Mouse (Mus musculus) c-Kit-negative CD71-positive TER-119-positive erythroid progenitor cells, embryonic 14.5 days (primary cell): ENCODE measurements around the gene Cdsn.
"Not testable (repeated sequence)": the region's sequence is repeated elsewhere in the genome, so short reads cannot be mapped to it uniquely, and the experiment has no call there.

ENCODE experiments used
- DNase-seq: peaks from one replicate; pipeline ENCODE4 v3.0.0-alpha.2; 2013; ENCODE audit warnings: low read depth, low spot score

Cdsn gene

GRCm38 (mm10) chr17:35551881-35552414, at the start of gene Cdsn:
TSS of gene Cdsn (plus strand) at chr17:35552128.
- DNase-seq: no peak

- no peak for DNase-seq
Measured at GRCm38 (mm10) chr17:35502226-35502625, 49.7 kb upstream of the Cdsn start.

GRCm38 (mm10) chr17:35502762-35503161, 49.2 kb upstream of the Cdsn start:
- DNase-seq: no peak

GRCm38 (mm10) chr17:35503849-35504248, 48.1 kb upstream of the Cdsn start:
- no peak for DNase-seq

- no peak for DNase-seq
Measured at GRCm38 (mm10) chr17:35504628-35505481, 47.1 kb upstream of the Cdsn start.

DNA sequence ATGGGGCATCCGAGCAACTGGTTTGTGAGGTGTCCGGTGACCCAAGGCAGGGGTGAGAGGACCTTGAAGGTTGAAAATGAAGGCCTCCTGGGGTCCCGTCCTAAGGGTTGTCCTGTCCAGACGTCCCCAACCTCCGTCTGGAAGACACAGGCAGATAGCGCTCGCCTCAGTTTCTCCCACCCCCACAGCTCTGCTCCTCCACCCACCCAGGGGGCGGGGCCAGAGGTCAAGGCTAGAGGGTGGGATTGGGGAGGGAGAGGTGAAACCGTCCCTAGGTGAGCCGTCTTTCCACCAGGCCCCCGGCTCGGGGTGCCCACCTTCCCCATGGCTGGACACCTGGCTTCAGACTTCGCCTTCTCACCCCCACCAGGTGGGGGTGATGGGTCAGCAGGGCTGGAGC, 46.2 kb upstream of the Cdsn start, which contains the start of gene Pou5f1:
Gene Pou5f1, plus strand, starts transcription at position 243 of the 400 bp plus-strand sequence.
- no peak for DNase-seq

- DNase-seq: no peak
Measured at GRCm38 (mm10) chr17:35506881-35507280, 45.0 kb upstream of the Cdsn start.

- DNase-seq: no peak
Measured at GRCm38 (mm10) chr17:35507556-35508260, 44.2 kb upstream of the Cdsn start.

DNA sequence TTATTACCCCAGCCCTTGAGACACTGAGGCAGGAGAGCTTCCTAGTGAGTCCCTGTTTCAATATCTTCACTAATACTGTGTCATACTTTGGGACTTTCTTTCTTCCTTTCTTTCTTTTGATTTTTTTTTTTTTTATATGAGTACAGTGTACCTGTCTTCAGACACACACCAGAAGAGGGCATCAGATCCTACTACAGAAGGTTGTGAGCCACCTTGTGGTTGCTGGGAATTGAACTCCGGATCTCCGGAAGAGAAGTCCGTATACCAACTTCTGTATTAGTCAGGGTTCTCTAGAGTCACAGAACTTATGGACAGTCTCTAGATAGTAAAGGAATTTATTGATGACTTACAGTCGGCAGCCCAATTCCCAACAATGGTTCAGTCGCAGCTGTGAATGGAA, 43.6 kb upstream of the Cdsn start:
- DNase-seq: not testable (repeated sequence)

- no peak for DNase-seq
Measured at GRCm38 (mm10) chr17:35509284-35509683, 42.6 kb upstream of the Cdsn start.

DNA sequence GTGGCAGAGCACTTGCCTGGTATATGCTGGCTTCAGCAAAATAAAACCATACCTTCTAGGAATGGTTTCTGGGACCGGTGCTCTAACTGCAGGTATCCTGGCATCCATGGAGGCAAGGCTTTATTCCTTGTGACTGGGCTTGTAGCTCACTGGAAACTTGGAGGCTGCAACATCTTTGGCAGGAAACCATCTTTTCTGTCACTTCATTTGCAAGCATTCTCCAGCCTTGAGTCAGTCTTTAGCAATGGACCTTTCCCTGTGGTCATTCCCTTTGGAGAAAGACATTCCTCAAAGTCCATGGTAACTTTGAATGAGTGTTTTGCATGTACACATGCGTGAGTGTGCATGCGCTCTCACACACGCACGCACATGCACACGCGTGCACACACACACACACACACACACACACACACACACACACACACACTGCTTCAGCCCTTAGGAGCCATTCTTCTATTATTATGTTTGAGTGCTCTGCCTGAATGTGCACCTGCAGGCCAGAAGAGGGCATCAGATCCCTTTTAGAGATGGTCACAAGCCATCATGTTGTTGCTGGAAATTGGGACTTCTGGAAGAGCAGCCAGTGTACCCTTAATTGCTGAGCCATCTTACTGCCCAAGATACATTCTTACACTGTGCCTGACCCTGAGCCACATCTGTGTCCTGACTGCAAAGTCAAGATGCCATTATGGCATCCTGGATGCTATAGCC, 38.9 kb upstream of the Cdsn start:
- DNase-seq: no peak

DNA sequence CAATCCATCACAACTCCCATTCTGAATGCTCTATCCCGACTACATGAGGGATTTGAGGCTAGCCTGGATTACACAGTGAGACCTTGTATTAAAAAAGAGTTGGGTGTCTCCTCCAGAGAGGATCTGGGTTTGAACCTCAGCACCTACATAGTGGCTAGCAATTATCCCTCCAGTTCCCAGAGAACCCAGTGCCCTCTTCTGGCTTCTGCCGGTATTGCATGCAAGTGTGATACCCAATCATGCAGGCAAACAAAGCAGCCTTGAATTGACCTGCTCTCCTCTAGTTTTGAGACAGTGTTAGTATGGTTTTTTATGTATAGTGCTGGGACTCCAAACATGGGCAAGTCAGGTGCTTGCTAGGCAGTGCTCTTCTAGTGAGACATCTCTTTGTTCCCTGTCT, 38.0 kb upstream of the Cdsn start:
- peak; percentile 75 for DNase-seq

- no peak for DNase-seq
Measured at GRCm38 (mm10) chr17:35514756-35515155, 37.2 kb upstream of the Cdsn start.

DNA sequence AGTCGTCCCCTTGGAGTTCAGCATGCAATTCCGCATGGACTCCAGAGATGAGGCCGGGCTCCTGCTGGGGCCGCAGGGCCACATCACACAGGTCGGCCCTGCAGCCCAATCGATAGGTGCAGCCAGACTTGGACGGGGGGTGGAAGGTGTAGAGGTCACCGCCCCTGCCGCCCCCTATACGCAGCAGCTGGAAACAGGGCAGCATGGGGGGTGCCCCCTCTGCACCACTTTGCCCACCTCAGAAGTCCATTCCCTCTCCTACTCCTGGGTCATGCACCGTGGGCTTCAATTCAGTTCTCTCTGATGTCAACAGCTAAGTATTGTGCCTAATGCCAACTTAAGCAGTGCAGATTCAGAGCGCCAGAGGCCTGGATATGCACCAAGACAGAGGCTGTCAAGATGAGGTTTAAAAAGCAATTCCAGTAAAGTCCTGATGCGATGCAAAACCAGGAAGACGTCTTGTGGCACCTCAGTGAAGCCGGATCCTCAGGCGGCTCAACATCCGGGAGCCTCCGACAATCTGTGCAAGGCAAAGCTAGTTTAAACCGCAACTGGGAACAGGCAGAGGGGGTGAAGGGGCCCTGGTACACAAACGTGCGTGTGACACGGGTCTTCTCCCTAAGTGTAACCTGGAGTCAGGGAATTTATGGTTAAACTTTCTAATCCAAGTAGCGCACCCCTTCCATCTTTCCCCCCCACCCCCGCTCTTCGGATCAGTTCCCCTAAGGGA, 35.9 kb upstream of the Cdsn start:
- no peak for DNase-seq

DNA sequence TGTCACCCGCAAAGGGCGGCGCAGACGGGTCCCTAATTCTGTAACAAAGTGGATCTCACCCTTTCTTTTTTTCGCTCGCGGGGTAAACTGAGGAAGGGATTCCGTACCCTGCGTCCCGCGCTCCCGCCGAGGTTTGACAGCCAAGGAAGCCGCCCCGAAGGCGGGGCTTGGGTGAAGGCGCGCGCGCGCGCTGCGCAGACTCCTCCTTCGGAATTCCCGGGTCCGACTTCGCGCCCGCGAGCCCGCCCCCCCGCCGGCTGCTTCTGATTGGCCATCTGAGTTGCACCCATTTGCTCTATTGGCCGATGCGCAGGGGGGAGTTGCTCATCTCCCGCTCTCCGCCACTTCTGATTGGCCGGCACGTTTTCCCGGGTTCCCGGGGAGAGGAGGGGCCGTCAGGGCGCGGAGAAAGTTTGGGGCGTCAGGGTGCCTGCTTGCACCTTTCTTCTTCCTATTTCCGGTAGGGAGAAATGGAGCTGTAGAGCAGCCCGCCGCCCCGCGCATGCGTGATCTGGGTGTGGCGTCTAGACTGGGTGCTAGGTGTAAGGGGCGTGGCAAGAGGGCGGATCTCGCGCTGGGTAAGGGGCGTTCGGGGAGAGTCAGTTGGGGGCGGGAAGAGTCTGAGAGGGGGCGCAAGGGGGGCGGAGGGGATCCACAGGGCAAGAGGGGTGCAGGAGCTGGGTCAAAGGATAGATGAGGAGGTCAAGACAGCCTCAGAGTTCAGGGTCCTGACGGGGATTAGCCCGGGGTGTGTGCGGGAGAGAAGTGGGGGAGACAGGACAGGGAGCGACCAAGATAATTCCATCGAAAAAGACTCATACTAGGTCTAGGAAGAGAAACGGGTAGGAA, 35.1 kb upstream of the Cdsn start, which contains the start of the genes Tcf19 and Cchcr1:
Gene Tcf19, minus strand, starts transcription at position 173 of the 849 bp plus-strand sequence.
Gene Cchcr1, plus strand, starts transcription at position 449 of the 849 bp plus-strand sequence.
- DNase-seq: peak; percentile 95

- peak; percentile 19 for DNase-seq
Measured at GRCm38 (mm10) chr17:35517526-35517925, 34.4 kb upstream of the Cdsn start.

DNA sequence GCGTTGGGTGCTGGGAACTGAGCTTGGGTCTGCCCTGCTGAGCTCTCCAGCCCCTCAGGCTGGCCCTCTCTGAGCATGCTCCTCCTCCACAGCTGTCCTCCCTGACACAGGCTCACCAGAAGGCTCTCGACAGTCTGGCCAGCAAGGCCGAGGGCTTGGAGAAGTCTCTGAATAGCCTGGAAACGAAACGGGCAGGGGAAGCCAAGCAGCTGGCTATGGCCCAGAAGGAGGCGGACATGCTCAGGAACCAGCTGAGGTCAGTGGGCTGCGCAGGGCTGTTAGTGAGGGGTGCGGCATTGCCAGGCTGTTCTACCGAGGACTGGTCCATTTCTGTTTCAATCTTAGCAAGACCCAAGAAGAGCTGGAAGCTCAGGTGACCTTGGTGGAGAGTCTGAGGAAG, 27.6 kb upstream of the Cdsn start:
- DNase-seq: no peak

DNA sequence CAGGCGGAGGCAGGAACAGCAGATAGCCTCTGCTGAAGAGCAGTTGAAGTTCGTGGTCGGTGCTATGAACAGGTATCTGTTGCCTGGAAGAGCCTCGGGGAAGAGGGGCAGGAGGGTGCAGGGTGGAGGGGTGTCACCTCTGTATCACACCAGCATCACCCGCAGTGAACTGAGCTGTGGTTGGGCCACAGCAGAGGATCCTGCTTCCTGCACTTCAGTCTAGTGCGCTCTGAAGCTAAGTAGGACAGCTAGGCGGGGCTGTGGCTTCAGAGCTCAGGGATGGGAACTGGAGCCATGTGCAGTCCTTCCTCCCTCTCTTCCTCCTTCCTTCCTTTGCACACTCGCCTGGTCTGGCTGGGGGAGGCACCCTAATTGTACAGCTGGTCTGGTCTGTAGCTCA, 25.3 kb upstream of the Cdsn start:
- no peak for DNase-seq

DNA sequence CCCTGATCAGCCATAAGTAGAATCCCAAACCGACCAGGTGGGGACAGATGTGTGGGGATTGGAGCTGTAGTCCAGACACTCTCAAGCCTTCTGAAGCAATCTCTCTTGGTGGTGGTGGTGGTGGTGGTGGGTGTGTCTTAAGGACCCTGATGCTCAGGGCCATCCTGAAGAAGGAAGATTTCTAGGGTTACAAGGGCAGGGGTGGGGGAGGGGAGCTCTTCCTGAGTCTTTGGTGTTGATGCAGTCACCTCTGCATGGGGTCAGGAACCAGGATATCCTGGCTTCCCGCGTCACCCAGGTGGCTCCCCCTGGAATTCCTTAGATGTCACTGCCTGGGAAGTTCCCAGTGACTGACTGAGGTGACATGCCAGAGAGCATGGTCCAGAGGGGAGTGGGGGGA, 19.6 kb upstream of the Cdsn start:
- DNase-seq: no peak

DNA sequence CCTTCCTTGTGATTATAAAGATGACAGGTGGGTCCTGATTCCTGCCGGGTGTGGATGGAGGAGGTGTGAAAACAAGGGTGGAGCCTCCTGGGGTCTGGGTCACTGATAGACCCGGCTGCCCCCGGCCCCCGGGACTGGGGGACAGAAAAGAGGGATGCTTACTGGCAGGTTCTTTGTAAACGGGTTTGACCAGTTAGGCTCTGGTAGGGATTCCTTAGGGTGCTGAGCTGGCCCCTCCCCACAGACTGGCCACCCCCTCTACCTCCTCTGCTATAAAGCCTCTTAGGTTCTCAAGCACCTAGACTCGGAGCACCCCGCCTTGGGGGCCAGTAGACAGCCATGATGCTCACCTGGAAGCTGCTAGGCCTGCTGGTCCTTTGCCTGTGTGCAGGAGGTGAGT, 19.0 kb upstream of the Cdsn start, which contains the start of gene Psors1c2:
Gene Psors1c2, plus strand, starts transcription at position 301 of the 400 bp plus-strand sequence.
- DNase-seq: no peak
